Mouse (Mus musculus) liver, postnatal 0 days (tissue): Measurements from ENCODE around the gene Tnc.

Experiments
- CTCF ChIP-seq: sonication (generic); IDR thresholded peaks from 2 replicates; pipeline ENCODE4 v1.5.1; 2016; ENCODE audit warnings: antibody characterized with exemption, low read depth
- EP300 ChIP-seq: IDR thresholded peaks from 2 replicates; pipeline ENCODE4 v1.6.1; 2016; ENCODE audit warnings: antibody characterized with exemption, low read depth, mild to moderate bottlenecking

DNA sequence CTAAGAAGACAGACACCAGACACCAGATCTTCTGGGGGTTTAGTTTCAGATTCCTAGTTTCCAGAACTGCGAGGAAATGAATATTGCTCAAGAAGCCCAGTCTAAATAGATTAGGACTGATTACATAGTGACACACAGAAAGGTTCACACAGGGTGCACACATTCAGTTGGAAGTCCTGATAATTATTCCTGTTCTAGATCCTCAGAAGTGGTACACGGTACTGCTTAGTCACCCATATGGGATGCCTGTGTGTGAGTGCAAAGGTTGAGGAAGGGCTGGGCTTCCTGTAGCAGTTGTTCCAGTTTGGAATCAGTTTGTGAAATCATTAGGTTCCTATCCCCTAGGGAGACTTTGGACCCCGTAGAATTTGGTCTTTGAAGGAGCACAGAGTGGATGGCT lies 130.5 kb downstream of the Tnc start:
- TF ChIP-seq CTCF: no peak
- TF ChIP-seq EP300: no peak
